Mouse (Mus musculus) gastrocnemius, postnatal 10 days (tissue): Measurements from ENCODE around the gene Itsn2. TPM values are rescaled to one million over a fixed set of nuclear protein-coding genes. Genes with fewer than 3 reads are reported as not detected.
"Not testable (repeated sequence)": the region's sequence is repeated elsewhere in the genome, so short reads cannot be mapped to it uniquely, and the experiment has no call there.

ENCODE experiments used
- DNase-seq: peaks from one replicate; pipeline ENCODE4 v3.0.0; 2021; ENCODE audit warnings: mixed read lengths
- total RNA-seq, 2 experiments: library from RNA; stranded (reverse); gene quantifications; 2 replicates each; pipeline ENCODE4 v1.2.3; 2021

The Itsn2 gene
- total RNA-seq, 2 experiments from 2014 or later: 24.5 to 33.2 TPM

DNA sequence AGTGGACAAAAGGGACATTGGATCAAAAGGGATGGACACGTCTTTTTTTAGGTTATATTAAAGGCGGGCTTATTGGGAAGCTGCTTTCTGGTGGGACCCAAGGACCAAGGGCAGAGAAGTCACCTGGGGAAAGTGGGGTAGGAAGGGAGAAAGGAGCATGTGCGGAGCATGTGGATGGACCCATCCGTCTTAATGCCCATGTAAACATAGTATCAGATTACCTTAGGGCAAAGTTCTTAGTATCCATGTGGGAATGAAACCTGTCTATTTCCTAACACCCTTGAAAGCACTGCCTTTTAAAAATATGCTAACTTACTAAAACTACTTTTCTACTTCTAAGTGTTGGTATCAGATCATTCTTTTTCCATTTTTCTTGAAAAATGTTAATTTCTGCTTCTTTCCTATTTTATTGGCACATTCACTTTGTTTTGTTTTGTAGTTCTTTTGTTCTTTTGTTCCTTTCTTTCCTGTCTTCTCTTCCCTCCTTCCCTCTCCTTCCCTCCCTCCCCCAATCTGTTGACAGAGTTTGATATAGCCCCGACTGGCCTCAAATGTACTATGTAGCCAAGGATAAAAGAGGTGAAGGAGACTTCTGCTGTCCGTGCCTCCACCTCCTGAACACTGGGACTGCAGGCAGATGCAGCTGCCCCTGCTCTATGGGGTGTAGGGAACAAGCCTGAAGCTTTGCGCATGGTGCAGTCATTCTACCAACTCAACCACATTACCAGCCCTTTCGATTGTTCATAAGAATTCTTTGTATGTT, 6.4 kb downstream of the Itsn2 start:
- no peak for DNase-seq

DNA sequence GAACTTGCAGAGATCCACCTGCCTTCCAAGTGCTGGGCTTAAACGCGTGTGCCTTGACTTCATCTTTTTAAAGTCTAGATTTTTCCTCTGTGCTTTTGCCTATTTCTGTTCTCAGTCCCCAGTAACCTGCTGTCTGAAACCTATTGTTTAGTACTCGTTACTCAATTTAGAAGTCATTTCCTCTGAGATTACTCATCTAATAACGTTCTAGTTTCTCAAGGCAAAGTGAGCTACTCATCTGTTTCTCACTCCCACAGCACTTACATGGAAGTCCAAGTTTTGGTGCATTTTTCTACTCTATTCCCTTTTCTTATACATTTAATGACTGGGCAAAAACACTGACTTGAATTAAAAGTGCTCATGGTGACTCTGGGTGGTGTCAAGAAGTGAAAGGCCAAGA, 7.3 kb downstream of the Itsn2 start:
- DNase-seq: no peak

DNA sequence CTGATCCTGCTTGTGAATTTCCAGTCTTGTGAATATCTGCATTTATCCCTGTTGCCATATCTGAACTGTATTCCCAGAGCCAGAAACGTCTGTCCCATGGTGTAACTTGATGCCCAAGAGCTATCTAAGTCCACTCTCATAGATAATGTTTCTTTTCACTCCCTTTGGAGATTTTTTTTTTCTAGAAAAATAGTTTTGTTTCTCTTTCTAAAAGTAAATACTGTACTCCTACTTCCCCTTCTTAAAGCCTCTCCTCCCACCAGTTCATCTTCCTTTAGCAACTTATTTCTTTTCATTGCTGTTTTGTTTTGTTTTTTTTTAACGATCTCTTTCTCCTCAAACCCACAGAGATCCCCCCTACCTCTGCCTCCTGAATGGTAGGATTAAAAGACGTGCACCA, 14.2 kb downstream of the Itsn2 start:
- no peak for DNase-seq

DNA sequence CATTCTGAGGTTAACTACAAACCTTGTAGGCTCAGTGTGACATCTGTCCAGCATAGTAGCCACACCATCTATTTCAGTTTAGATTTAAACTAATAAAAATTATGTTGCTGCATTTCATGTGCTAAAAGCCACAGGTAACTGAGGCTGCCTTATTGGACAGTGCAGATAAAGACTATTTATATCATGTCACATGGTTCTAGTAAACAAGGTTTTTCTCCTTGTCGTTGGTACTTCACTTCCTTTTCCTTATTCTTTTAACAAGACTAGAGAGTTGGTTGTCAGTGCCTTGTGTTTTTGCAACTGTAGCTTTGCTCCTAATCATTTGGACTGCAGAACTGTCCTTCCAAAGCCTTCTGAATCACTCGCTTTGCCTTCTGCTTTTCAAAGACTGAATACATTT, 22.3 kb downstream of the Itsn2 start:
- DNase-seq: no peak

DNA sequence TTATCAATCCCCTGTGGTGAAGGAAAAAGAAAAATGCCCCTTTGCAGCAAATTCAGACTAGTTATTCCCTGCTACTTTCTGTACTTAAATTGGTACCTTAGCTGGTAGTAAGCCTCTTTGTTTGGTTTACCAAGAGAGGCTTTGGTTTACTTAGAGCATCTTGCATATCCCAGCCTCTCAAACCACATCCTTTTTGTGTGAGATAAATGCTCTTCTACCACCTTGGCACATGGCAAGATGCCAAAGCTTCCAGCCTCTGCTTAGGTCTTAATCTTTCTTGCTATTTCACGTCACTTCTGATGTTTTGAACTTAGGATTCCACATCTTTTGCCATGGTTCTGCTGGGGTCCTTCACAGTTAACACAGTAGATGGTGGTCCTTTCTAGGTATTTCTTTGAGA, 31.8 kb downstream of the Itsn2 start:
- DNase-seq: no peak

DNA sequence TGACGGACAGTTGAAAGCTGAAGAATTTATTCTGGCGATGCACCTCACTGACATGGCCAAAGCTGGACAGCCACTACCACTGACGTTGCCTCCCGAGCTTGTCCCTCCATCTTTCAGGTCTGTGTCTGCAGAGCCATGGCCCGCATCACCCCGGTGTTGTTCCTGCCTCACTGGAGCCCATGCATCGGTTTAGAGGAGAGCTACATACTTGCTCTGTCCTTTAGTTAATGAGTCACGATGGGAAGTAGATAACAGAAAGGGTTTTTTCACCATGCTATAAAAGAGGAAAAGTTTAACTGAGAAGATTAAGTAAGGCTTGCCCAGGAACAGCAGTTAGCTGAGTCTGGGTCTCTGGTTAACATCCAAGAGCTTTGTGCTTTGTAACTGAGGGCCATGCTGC, 40.5 kb downstream of the Itsn2 start:
- DNase-seq: no peak

DNA sequence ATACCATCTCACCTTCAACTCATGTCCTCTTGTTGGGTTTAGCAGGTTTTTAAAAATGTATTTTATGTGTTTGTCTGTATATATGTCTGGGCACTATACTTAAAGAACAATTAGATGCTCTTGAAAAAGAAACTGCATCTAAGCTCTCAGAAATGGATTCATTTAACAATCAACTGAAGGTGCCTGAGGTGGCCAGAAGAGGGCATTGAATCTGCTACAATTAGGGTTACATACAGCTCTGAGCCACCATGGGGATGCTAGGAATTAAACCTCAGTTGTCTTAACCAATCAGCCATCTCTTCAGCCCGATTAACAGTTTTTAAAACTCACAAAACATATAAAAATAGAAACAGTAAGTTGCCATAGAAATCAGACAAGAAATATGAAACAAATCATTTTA, 46.0 kb downstream of the Itsn2 start:
- no peak for DNase-seq

DNA sequence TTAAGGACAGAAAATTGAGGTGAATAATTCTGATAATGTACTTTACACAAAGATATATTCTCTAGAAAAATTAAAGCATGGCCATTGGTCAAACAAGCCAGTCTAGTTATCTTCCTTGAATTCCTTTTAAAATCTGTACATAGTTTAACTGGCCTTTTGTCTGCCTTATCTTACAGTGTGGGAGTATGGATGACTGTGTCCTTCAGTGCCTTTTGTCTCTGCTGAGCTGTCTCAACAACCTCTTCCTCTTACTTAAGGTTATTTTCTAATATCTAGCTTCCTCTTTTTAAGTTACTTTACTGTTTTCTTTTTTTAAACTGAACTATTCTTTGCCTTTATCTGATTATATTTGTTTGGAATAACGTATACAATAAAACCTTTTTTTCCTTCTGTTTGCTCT, 48.3 kb downstream of the Itsn2 start:
- DNase-seq: no peak

DNA sequence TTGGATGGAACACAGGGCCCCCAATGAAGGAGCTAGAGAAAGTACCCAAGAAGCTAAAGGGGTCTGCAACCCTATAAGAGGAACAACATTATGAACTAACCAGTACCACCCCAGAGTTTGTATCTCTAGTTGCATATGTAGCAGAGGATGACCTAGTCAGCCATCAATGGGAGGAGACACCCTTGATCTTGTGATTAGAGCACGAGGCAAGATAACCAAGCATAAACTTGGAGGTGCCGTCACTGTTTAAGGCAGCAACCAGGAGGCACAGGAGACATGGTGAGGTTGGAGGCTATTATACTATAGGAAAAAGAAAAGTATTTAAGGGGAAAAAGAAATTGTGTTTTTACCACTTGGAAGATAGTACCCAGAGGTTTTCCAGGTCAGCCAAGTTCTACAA, 64.4 kb downstream of the Itsn2 start:
- no peak for DNase-seq

DNA sequence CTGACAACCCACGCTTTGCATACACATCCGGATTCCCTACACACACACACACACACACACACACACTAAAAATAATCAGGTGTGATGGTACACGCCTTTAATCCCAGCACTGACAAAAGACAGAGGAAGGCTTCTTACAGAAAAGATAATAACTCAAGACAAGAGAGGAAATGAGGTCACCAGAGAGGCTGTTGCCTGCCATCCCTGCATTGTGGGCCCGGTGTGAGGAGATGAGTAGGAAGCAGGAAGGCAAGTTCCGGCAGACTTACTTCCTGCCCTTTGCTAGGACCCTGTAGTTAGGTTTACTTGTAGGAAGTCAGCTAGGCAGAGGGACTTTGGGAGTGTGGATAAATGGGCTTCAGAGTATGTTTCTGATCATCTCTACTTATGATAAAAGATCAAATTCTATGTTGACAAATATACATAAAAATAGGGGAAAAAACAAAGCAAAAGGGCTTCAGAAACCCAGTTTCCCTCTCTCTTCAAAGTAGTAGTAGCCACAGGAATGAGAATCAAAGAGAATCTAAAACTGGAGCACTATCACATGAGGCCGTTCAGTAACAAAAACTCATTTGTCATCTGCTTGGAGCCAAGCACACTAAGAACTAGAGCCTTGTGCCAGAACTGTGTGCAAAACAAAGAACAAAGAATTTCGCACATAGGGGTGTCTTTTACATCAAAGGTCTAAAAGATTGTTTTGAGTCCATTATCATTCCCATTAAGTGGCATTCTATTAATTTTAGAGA, 72.7 kb downstream of the Itsn2 start:
- no peak for DNase-seq

DNA sequence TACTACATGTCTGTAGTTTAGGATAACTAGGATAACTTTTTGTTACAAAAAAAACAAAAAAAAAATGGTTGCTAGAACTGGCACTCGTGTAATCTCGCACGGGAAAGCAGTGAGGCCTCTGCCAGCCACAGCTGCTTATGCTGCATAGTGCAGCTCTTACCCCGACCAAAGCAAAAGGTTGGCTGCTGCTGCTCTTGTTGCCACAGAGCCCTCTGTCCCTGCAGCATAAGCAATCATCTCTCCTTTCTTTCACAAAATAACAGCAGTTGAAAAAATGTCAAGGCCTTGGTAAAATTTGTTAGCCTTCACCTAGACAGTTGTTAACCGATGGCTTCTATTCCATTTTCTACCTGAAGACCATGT, 73.2 kb downstream of the Itsn2 start:
- DNase-seq: no peak

DNA sequence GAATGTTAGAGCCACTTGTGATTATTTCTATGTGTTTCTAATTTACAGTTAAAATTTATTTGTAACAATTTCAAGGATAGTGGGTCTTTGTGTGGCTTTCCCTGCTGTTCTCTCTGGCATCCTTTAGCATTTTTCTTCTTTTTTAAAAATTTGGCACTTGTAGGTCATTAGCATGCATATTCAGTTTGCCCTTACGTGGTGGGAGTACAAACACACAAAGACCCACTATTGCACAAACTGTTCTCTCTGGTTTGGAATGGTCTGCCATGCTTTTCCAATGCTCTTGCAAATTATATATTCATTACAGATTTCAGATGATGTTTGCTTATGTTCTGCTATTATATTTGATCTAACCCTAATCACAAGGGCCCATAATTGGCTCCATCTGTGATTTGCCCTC, 83.9 kb downstream of the Itsn2 start:
- no peak for DNase-seq

DNA sequence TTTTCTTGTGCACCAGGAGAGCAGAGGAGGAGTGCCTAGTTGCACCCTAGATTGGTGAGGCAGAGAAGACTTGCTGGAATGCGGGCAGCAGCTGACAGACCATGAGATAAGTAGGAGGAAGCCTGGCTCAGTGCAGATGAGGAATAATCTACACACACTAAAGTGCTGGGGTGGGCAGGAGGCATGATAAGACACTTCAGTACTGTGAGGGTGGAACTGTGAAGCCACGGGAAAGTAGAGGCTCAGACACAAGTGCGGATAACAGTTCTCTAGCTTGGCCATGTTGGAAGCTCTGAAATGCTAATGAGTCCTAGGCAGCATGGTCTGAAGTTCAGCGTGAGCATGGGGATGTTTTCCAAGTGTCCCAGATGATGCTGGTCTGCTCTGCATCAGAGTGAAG, 87.5 kb downstream of the Itsn2 start:
- no peak for DNase-seq

DNA sequence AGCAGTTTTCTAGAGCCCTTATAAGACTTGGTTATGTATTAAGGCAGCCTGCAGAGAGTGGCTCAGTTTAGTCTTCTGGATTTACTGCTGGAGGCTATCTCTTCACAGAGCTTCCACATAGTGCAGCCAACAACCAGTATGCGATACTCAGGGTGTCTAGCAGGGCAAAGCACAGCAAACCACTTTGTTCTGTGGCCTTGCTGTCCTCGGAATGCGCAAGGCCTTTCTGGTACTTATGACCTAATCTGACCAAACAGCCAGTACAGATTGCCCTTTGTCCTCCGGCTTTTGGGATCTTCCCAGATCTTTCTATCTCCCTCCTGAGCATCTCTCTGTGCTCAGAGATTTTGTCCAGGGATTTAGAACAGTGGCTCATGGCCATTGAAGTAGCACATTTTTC, 93.0 kb downstream of the Itsn2 start:
- DNase-seq: no peak

DNA sequence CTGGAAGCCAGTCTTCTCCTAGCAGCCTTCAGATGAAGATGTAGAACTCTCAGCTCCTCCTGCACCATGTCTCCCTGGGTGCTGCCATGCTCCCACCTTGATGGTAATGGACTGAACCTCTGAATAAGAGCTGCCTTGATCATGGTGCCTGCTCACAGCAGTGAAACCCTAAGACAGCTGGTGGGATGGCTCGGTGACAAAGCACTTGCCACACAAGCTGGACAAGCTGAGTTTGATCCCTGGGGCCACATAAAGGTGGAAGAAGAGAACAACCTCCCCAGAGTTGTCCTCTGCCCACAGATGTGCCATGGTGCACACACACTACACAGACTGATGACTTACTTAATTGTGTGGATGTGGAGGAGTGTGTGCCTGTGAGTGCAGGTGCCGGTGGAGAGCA, 95.9 kb downstream of the Itsn2 start:
- DNase-seq: no peak

DNA sequence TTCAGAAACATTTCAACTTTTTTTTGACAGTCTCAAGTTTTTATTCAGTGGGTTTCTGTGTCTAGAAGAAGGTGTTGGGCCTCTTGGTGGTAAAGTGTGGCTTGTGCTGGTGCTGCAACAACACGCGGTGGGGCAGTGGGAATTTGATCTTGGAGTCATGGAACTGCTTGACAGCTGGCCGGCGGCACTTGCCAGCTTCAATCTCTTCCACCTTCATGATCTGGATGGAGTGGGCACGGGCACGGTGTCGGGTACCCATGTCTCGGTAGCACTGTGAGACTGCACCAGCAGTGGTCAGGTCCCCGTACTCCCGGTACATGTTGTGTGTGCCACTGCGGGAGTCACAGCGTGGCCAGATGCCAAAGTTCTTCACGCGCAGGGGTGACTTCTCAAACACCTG, 96.9 kb downstream of the Itsn2 start:
- DNase-seq: no peak

DNA sequence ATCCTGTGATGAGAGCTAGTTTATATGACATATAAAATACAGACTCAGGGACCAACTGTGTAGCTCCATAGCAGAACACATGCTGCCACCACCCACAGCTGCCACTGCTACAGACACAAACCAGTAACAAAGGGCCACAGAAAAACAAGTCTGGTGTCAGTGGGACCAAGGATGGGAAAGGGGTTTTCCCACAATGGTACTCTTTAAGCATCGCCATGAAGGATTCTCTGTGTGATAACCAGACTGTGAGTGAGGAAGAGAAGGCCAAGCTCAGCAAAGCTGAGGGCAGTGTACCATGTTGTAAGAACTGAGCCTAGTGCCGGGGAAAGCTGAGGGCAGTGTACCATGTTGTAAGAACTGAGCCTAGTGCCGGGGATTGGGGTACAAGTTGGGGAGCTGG, 98.8 kb downstream of the Itsn2 start:
- no peak for DNase-seq

DNA sequence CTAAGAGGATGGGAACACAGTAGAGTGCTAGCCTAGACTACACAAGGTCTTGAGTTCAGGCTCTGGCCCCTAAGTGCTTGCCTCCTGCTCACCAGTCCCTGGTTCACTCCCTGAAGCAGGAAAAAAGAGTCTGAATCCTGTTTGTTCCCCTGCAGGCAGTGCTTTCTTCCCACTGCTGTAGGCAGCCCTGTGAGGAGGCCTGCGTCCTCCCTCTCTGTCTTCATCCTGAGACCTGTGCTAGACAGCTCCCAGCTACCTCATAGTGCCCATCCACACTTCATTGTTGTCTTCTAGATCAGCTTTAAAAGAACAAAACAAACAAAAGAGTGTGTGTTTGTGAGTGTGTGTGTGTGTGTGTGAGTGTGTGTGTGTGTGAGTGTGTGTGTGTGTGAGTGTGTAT, 102.1 kb downstream of the Itsn2 start:
- no peak for DNase-seq

DNA sequence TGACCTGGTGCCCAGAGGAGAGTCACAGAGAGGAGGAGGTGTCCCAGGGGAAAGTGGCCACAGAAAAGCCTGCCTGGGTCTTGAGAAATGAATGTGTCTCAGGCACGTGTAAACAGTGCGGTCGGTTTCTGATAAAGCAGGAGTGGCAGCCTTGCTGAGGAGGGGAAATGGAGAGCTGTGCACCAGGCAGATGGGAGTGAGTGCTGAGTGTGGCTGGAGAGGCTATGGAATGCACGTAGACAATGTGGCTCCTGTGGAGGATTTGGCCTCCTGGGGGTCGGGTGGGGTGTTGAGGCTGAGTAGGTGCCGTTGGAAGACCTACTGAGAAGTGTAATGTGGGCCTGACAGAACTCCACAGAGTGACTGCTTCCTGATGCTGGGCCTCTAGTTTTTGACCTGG, 113.2 kb downstream of the Itsn2 start:
- not testable (repeated sequence) for DNase-seq

DNA sequence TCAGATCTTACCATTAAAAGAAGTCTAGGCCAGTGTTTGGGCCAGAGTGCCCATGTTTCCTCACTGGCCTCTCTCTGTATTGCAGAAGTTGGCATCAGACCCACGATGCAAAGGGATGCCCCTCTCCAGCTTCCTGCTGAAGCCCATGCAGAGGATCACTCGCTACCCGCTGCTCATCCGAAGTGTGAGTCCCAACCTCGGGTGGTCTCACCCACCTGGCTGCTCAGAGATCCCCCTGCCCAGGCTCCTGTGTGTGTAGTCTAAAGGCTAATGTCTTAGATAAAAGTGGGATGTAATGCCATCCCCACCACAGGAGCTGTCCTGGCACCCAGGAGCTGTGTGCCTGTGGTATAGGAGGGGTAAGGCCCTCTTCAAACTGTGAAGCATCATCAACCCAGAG, 113.7 kb downstream of the Itsn2 start:
- DNase-seq: no peak

DNA sequence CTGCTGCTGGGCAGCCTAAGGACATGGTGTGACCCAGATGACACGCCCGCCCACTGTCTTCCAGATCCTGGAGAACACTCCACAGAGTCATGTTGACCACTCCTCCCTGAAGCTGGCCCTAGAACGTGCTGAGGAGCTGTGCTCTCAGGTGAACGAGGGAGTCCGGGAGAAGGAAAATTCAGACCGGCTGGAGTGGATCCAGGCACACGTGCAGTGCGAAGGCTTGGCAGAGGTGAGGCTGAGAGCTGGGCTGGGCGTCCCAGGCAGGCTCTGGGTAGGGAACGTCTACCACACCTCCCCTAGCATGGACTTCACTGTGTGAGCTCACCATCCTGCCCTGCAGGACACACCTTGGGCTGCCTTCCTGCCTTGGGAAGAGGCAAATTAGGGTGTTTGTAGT, 114.5 kb downstream of the Itsn2 start:
- no peak for DNase-seq

DNA sequence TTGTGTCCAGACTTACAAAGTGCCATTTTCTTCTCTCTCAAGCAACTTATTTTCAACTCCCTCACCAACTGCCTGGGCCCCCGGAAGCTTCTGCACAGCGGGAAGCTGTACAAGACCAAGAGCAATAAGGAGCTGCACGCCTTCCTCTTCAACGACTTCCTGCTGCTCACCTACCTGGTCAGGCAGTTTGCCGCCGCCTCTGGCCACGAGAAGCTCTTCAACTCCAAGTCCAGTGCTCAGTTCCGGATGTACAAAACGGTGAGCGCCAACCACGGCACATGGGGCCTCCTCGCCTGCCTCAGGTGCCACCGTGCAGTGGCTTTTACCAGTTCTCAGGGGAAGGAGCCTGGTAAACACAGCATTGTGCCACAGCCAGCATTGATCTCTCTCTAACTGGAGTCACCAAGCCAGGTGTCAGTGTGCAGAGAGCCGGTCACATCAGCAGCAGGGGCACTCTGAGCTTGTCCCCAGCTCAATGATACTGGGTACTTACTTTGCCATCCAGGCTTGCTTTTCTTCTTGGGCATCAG, 115.1 kb downstream of the Itsn2 start:
- no peak for DNase-seq

DNA sequence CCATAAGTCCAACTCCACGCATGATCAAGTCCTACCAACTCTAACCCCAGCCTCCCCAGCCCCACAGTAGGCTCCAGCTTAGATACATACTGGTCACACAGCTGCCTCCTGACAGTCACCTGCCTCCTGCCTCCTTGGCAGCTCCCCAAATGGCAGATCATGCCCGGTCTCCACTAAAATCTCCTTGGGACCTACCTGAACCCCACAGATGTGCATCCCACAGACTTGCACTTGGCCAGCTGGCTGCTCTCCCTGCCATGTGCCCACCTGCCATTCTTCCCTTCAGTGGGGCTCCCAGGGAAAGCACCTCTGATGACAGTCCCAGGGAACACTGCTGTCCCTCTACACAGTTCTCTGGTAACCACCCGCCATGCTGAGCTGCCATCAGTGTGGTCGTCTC, 115.9 kb downstream of the Itsn2 start:
- DNase-seq: no peak
